Mouse (Mus musculus) C2C12 (cell line): ENCODE measurements at regions not wholly inside any gene's neighbourhood (a gene's known extent, or its start where the extent isn't known, plus 50 kb on each side); places are given as distances from the start of the nearest gene placed in this dataset.

Source experiments
- CEBPB ChIP-seq: IDR thresholded peaks from one replicate; pipeline ENCODE4 v1.6.1; 2011; ENCODE audit warnings: low read depth, mild to moderate bottlenecking, control low read depth, moderate library complexity
- CTCF ChIP-seq: IDR thresholded peaks from one replicate; pipeline ENCODE4 v1.5.1; 2011; ENCODE audit not compliant: control insufficient read depth, insufficient read depth, insufficient read length
- MAX ChIP-seq: IDR thresholded peaks from one replicate; pipeline ENCODE4 v1.6.1; 2011; ENCODE audit warnings: mild to moderate bottlenecking, control low read depth
- USF1 ChIP-seq: IDR thresholded peaks from one replicate; pipeline ENCODE4 v1.6.1; 2011; ENCODE audit warnings: low read depth, mild to moderate bottlenecking, control low read depth, moderate library complexity

GRCm38 (mm10) chr6:31846319-31846718 is 203.7 kb upstream of the 1700012A03Rik start:
- no peak for TF ChIP-seq CTCF
- TF ChIP-seq MAX = no peak
- TF ChIP-seq USF1 = no peak
- TF ChIP-seq CEBPB = no peak
